Mouse (Mus musculus): Measurements from ENCODE around the gene Arhgap17.

GRCm38 (mm10) chr7:123398828-123399227 is 29.1 kb upstream of the Arhgap17 start:
- TF ChIP-seq POLR2A (IDR thresholded peaks at IDR 0.05; ENCODE audit: control insufficient read depth, low read depth, low read length) (no peak), CTCF (IDR thresholded peaks at IDR 0.05; ENCODE audit: control insufficient read depth, insufficient read depth, insufficient replicate concordance, low read depth, low read length) (no peak)
